Mouse (Mus musculus): ENCODE results near the gene Uhrf1bp1.

The Uhrf1bp1 gene

GRCm38 (mm10) chr17:27916366-27916765 is 60.1 kb downstream of the Uhrf1bp1 start:
- no peak for DNase-seq

GRCm38 (mm10) chr17:27920676-27921075 is 64.4 kb downstream of the Uhrf1bp1 start:
- DNase-seq: peak; percentile 71

- DNase-seq: no peak
These were observed 66.0 kb downstream of the Uhrf1bp1 start for GRCm38 (mm10) chr17:27922174-27922712.

GRCm38 (mm10) chr17:27925054-27925453 is 68.8 kb downstream of the Uhrf1bp1 start:
- DNase-seq: no peak

DNA sequence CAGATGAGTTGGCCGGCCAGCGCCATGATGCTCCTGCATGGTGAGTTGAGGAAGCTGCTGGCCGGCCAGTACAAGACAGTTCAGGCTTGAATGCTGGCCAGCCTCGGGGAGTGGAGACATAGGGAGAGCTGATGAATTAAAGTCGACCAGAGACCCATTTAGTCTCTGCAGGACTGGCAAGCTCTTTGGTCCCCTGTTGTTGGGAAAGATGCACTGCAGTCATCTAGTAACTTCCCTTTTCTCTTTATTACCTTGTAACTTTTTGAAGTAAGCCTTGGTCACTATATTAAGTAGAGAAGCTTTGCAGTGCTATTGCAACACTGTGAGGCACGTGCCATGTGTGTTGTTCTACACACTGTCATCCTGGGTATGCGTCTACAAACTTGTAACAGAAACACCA is 69.3 kb downstream of the Uhrf1bp1 start:
- no peak for DNase-seq

DNA sequence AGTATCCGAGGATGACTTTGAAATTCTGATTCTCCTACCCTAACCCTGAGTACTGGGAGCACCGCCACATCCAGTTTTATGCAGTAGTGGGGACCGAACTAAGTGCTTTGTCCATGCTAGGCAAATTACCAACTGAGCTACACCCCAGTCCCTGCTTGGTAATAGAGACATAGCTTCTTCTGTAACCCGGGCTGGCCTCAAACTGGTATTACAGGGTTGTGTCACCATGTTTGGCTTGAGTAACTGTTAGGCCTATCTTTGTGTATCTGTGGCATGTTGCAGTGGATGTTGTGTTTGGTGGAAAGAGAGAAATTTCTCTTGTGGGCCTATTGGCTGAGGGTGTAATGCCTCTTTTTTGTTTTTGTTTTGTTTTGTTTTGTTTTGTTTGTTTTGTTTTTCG is 74.0 kb downstream of the Uhrf1bp1 start:
- DNase-seq: no peak

- no peak for DNase-seq
These were observed 75.6 kb downstream of the Uhrf1bp1 start for GRCm38 (mm10) chr17:27931826-27932225.

DNA sequence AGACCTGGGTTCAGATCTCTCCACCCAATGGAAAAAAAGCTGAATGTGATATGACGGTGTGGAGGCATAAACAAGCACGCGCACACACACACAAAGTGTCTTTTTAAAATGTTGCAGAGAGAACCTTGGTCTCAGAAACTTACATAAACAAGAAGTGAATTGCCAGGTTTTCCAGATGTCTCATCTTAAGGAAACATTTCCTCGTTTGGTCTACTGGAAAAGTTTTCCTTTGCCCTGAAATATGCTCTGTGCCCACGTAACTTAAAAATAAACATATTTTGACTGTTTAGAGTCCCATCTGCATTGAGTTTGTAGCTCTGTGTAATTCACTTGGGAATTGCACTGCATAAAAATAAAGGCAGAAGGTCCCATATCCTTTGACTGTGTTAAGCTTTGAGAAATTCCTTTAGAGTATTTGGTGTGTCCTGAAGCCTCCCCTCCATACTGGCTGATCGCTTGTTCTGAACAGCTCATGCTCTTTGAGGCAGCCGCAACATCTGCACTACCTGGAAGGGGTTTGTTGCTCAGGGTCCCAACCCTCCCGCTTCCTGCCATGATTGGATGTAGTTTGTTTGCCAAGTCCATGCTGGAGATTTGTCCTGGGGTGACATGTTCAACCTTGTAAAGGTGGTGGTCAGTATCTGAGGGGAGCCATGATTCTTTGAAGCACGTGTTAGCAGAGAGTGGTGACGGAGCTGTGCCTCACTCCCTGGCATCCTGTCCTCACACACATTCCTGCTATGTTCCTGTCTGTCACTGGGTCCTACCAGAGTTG is 78.1 kb downstream of the Uhrf1bp1 start:
- no peak for DNase-seq

- DNase-seq: no peak
These were observed 78.8 kb downstream of the Uhrf1bp1 start for GRCm38 (mm10) chr17:27935091-27935490.

- DNase-seq: no peak
These were observed 80.9 kb downstream of the Uhrf1bp1 start for GRCm38 (mm10) chr17:27937054-27937615.

DNA sequence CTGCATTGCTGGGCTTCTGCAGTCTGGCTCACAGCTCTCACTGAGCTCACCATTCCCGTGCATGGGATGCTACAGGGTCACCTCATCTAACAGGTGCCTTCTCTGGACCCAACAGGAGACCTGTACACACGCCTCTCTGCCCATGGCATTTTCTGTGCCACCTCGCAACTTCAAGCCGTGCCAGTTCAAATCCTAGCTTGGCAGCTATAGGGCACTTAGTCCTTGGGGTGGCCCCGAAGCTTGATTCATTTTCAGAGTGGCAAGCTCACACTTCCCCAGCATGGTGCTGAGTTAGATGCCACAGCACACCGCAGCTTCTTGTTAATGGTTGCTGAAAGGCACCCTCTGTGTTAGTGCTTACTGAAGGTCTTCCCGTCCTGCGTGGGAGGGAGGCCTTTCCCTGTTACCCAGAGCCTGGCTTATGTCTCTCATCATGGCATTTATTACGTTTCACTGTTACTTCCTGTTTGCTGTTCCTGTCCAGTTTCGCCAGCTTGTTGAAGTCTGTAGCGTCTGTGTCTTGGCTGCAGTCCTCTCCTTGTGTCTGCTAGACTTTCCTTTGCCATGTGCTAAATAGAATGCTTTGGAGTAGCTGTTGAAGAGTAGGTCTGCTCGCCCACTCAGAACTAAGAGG is 82.0 kb downstream of the Uhrf1bp1 start:
- DNase-seq: peak; percentile 52

DNA sequence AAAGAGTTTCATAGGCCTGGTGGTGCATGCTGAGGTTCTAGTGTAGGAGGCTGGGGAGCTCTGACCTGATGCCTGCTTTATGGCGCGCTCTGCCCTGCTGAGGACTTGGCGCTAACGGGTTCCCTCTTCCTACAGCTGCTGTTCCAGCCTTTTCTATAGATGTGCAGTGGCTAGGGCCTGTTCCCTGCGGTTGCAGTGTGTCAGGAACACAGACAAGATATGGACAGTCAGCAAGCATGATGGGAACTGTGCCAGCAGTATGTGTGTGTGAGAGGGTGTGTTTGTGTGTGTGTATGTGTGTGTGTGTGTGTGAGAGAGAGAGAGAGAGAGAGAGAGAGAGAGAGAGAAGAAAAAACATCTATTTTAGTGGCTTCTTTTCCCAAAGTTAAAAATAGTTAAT is 82.8 kb downstream of the Uhrf1bp1 start:
- no peak for DNase-seq

DNA sequence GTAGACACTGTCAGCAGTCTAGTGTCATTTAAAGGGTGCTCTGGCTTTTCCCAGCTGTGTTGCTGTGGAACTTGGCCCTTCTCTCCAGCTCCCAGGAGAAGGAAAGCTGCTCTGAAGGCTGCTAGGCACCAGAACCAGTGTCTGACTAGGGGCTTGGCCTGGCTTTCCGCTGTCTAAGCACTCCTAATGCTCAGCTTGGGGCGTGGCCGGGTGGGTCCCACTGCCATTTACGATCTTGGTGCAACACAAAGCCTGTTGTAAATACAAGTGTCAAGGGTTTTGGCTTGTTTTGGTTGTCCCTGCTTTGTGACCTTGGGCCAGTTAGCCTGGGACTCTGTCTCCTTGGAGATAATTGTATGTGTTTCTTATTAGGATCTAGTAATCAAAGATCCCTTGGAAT is 84.1 kb downstream of the Uhrf1bp1 start:
- DNase-seq: no peak

GRCm38 (mm10) chr17:27941178-27941577 is 84.9 kb downstream of the Uhrf1bp1 start:
- no peak for DNase-seq

DNA sequence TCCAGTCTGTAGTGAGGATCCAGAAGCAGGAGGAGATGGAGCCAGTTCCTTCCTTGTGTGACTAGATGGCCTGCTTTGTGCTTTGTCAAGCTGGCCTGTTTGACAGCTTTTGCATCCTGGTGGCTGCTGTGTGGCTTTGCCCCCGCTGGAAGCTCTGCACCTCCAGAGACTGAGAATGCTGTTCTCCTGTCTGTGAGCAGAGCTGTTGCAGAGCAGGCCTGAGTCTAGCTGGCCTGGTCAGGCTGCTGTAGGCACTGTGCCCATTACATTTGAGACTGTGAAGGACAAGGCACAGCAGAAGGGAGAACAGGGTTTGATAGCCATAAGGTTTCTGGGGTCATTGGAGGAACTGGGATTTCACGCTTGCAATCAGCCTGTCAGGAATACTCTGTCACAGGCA is 85.5 kb downstream of the Uhrf1bp1 start:
- DNase-seq: no peak

DNA sequence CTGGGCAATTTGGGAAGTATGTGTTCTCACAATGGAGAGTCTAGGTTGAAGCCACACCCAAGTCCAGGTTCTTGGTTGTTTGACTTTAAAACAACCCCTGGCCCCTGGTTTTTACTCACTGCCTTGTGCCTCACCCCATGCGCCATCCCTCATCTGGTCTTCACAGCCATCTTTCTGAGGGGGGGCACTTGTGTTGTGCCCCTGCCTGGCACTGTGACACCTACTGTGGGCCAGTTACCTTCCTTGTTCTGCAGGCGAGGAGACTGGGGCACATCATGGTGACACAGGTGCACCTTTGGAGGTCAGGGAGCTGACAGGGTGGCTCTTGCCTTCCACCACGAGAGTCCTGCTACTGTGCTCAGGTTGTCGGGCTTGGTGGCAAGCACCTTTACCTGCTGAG is 85.9 kb downstream of the Uhrf1bp1 start:
- DNase-seq: no peak

DNA sequence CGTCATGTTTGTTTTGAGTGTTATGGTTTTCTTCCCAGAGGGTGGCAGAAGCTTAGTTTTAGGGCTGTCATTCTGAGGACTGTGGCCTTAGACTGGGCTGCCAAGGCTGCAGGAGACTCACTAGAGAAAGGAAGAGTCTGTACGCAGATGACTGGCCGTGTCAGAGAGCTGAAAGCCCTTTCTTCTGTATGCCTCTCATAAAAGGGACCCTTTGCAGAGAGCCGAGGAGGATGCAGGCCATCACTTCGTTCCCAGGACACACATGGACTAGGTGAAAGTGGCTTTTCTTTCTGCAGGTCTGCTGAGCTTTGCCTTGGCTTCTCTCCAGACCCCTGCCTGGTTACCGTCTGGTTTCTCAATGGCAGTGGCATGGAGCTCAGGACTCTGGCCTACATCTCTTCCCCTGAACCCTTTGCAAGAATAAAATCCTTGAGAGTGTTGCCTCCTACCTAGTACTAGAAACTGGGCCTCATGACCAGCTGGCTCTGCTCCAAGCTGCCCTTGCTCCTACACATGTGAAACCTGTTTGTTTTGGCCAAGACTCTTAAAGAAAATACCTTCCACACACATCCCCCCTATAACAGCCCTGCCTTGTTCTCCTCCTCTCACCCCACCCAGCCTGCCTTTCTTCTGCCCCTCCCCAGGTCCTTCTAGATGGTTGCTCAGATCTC is 89.4 kb downstream of the Uhrf1bp1 start:
- peak; percentile 90 for DNase-seq

DNA sequence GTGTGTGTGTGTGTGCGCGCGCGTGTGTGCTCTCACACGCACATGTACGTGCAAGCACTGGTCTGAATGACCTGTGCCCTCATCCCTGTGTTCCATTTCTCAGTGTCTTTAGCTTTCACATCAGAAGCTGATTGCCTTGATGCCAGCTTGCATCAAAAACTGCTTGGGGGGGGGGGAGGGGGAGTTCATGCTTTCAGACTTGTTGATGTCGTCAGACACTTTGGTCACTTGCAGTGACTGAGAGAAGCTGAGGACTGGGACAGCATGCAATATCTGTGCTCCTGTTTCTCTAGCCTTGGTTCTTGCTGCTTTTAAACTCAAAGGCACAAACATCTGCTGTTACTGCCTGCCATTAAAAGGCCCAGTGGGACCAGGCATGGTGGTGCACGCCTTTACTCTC is 90.1 kb downstream of the Uhrf1bp1 start:
- DNase-seq: no peak

DNA sequence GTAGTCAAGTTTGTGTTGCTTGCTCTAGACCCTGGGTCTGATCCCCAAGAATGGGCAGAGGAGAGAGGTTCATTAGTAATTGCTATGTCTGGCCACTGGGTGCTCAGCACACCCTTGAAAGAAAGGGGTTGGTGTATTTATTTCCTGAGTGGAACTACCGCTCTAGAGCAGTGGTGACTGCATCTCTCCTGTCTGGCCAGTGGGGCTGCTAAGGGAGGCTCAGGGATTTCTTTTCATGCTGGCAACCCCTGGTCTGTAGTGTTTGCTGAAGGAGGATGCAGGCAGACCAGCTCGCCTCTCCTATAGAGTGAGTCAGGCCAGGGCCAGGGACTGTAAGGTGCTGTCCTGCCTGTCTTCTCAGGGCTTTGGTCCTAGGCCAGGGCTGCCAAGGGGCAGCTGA is 90.9 kb downstream of the Uhrf1bp1 start:
- DNase-seq: no peak
